Mouse (Mus musculus) heart, embryonic 13.5 days (tissue): Measurements from ENCODE around the gene Atad2b. TPM values are rescaled to one million over a fixed set of nuclear protein-coding genes. Genes with fewer than 3 reads are reported as not detected.
A peak's percentile ranks its signal among the peaks of the same experiment; 100 is the strongest.
"Not testable (repeated sequence)": the region's sequence is repeated elsewhere in the genome, so short reads cannot be mapped to it uniquely, and the experiment has no call there.

Experiments used
- ATAC-seq: fragments of 200-750 bp; cut with Nextera tagmentation; 2 replicates; pipeline ENCODE4 v1.8.0; 2017; ENCODE audit warnings: moderate TSS enrichment; ENCODE audit not compliant: insufficient number of reproducible peaks, low FRiP score, low TSS enrichment; ENCODE audit errors: extremely low read depth
- H3K27ac ChIP-seq: fragments of 300-500 bp; sonication (generic); replicated peaks from 2 replicates; pipeline ENCODE4 v1.5.1; 2015; ENCODE audit warnings: moderate library complexity, mild to moderate bottlenecking, inconsistent platforms
- H3K27me3 ChIP-seq: fragments of 300-500 bp; sonication (generic); replicated peaks from 2 replicates; pipeline ENCODE4 v1.6.1; 2015; ENCODE audit warnings: mild to moderate bottlenecking, inconsistent platforms
- H3K36me3 ChIP-seq: fragments of 300-500 bp; sonication (generic); 2 replicates; pipeline ENCODE4 v1.6.1; 2015; ENCODE audit warnings: mild to moderate bottlenecking, inconsistent platforms
- H3K4me1 ChIP-seq: fragments of 300-500 bp; sonication (generic); 2 replicates; pipeline ENCODE4 v1.6.1; 2015; ENCODE audit warnings: inconsistent platforms
- H3K4me2 ChIP-seq: fragments of 300-500 bp; sonication (generic); 2 replicates; pipeline ENCODE4 v1.6.1; 2015; ENCODE audit warnings: inconsistent platforms, mild to moderate bottlenecking, moderate library complexity
- H3K4me3 ChIP-seq: fragments of 300-500 bp; sonication (generic); 2 replicates; pipeline ENCODE4 v1.5.1; 2015; ENCODE audit warnings: moderate library complexity, mild to moderate bottlenecking, inconsistent platforms
- H3K9ac ChIP-seq: fragments of 300-500 bp; sonication (generic); 2 replicates; pipeline ENCODE4 v1.6.1; 2015; ENCODE audit warnings: inconsistent platforms, mild to moderate bottlenecking, moderate library complexity
- H3K9me3 ChIP-seq: fragments of 300-500 bp; sonication (generic); 2 replicates; pipeline ENCODE4 v1.6.1; 2016; ENCODE audit warnings: inconsistent platforms
- WGBS: fragments of 180-500 bp; shearing (Covaris S2); methylation state at CpG from one replicate; pipeline ENCODE4 v1.1.7; 2015; ENCODE audit warnings: mixed read lengths; 5-methylcytosine and 5-hydroxymethylcytosine counted together
- polyA plus RNA-seq: library from polyadenylated mRNA; unstranded; fragments of >200 nt; fragmentation: Nextera tagmentation; extraction: Ambion mirVana; gene quantifications from 2 replicates; pipeline ENCODE4 v1.2.1, GENCODE M21; 2015

Gene Atad2b
- polyA plus RNA-seq, 1 experiment from 2014 or later: 6.4 TPM

GRCm38 (mm10) chr12:4885062-4885461 is 32.1 kb upstream of the Atad2b start:
- Histone ChIP-seq H3K27ac (no peak overlapping the region), H3K4me1 (peaks cover 12% of the 10 kb centered on the region), H3K4me2 (no peak overlapping the region), H3K9me3 (no peaks in the 10 kb centered on the region), H3K9ac (no peak overlapping the region), H3K4me3 (no peak overlapping the region), H3K27me3 (no peaks in the 10 kb centered on the region), H3K36me3 (peaks cover 48% of the 10 kb centered on the region)
- WGBS: 87% methylated on average over 1 of the region's 1 CpGs
- ATAC-seq: no peak

- 90% methylated on average over 4 of the region's 4 CpGs for WGBS
- not testable (repeated sequence) for ATAC-seq, H3K4me3 ChIP-seq, H3K27ac ChIP-seq, H3K4me2 ChIP-seq, H3K27me3 ChIP-seq, H3K9me3 ChIP-seq, H3K9ac ChIP-seq
- peaks cover 47% of the 10 kb centered on the region for H3K36me3 ChIP-seq
- H3K4me1 ChIP-seq: peaks cover 12% of the 10 kb centered on the region
These were observed 30.6 kb upstream of the Atad2b start for GRCm38 (mm10) chr12:4886581-4886980.

GRCm38 (mm10) chr12:4888739-4889138 is 28.4 kb upstream of the Atad2b start:
- Histone ChIP-seq H3K4me2 (no peak overlapping the region), H3K9ac (no peak overlapping the region), H3K27ac (no peak overlapping the region), H3K4me1 (peaks cover 12% of the 10 kb centered on the region), H3K36me3 (peaks cover 44% of the 10 kb centered on the region), H3K9me3 (no peaks in the 10 kb centered on the region), H3K4me3 (no peak overlapping the region), H3K27me3 (no peaks in the 10 kb centered on the region)
- no peak for ATAC-seq

GRCm38 (mm10) chr12:4889251-4889650 is 27.9 kb upstream of the Atad2b start:
- WGBS: 52% methylated on average over 2 of the region's 2 CpGs
- H3K9me3 ChIP-seq: no peaks in the 10 kb centered on the region
- peaks cover 45% of the 10 kb centered on the region for H3K36me3 ChIP-seq
- H3K27me3 ChIP-seq: no peaks in the 10 kb centered on the region
- H3K27ac ChIP-seq: no peak overlapping the region
- peaks cover 12% of the 10 kb centered on the region for H3K4me1 ChIP-seq
- H3K4me3 ChIP-seq: no peak overlapping the region
- no peak for ATAC-seq
- no peak overlapping the region for H3K9ac ChIP-seq
- no peak overlapping the region for H3K4me2 ChIP-seq

DNA sequence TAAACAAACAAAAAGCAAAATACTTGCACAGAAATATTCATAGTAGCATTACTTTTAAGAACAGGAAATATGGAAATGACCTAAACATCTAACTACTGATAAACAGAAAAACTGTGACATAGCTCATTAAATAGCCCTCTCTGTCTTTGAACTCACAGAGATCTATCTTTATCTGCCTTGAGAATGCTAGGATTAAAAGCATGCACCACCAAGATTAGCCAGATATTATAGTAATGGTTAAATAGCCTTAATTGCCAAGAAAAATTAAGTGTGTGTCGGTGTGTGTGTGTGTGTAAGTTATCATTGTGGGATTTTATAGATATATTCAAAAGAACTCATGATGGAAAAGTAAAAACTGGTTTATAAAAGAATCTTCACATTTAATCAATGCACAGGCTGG is 27.3 kb upstream of the Atad2b start:
- peaks cover 12% of the 10 kb centered on the region for H3K4me1 ChIP-seq
- H3K4me3 ChIP-seq: no peak overlapping the region
- no peak overlapping the region for H3K27ac ChIP-seq
- H3K36me3 ChIP-seq: peaks cover 45% of the 10 kb centered on the region
- no peaks in the 10 kb centered on the region for H3K27me3 ChIP-seq
- H3K9ac ChIP-seq: no peak overlapping the region
- no peak for ATAC-seq
- no peaks in the 10 kb centered on the region for H3K9me3 ChIP-seq
- no peak overlapping the region for H3K4me2 ChIP-seq
- WGBS: 90% methylated on average over 1 of the region's 1 CpGs

- Histone ChIP-seq H3K36me3 (peaks cover 25% of the 10 kb centered on the region), H3K4me3 (no peak overlapping the region), H3K9me3 (no peaks in the 10 kb centered on the region), H3K4me1 (no peaks in the 10 kb centered on the region), H3K27me3 (no peaks in the 10 kb centered on the region), H3K27ac (no peak overlapping the region), H3K4me2 (no peak overlapping the region), H3K9ac (no peak overlapping the region)
- WGBS: 93% methylated on average over 5 of the region's 5 CpGs
- ATAC-seq: no peak
These were observed 19.1 kb upstream of the Atad2b start for GRCm38 (mm10) chr12:4898024-4898423.

DNA sequence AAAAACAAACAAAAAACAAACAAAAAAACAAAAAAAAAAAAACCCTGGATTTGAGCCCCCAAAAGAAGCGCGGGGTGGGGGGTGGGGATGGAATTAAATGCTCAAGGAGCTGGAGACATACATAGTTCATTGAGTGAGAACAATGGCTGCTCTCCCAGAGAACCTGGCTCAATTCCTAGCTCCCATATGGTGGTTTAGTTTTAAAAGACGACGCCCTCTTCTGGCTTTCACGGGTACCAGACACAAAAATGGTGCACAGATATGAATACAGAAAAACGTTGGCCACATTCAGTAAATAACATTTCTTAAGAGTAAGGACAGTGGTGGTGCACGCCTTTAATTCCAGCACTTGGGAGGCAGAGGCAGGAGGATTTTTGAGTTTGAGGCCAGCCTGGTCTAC is 11.2 kb upstream of the Atad2b start:
- ATAC-seq: no peak

DNA sequence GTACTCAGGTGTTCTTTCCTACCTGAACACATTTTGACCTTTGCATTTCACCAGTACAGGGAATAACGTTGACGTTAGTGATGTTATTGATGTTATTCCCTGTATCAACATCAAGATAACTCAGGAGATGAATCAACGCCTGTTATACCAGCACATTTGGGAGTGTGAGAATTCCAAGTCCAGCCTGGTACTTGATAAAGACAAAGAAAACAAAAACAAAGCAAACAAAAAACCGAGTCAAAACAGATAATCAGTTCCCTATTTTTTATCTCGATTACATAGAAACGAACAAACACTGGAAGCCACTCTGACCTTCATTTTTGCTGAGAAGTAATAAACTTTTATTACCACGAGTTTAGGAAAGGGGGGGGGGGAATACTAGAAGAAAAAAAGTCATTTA is 10.7 kb upstream of the Atad2b start:
- H3K27ac ChIP-seq: peak overlapping the region; percentile 91; the same call in 1 of the 2 replicates
- no peak for ATAC-seq

More for the DNA sequence above, 11.2 kb upstream of the Atad2b start:
- H3K4me3 ChIP-seq: peak overlapping the region; percentile 80; the same call in 1 of the 2 replicates
- H3K27me3 ChIP-seq: no peaks in the 10 kb centered on the region
- peaks cover 9% of the 10 kb centered on the region for H3K36me3 ChIP-seq
- H3K4me2 ChIP-seq: peak overlapping the region; percentile 84
- no peak overlapping the region for H3K9ac ChIP-seq
- H3K4me1 ChIP-seq: peaks cover 6% of the 10 kb centered on the region
- H3K9me3 ChIP-seq: no peaks in the 10 kb centered on the region
- no peak overlapping the region for H3K27ac ChIP-seq
- whole genome bisulfite sequencing: 79% methylated on average over 7 of the region's 7 CpGs

DNA sequence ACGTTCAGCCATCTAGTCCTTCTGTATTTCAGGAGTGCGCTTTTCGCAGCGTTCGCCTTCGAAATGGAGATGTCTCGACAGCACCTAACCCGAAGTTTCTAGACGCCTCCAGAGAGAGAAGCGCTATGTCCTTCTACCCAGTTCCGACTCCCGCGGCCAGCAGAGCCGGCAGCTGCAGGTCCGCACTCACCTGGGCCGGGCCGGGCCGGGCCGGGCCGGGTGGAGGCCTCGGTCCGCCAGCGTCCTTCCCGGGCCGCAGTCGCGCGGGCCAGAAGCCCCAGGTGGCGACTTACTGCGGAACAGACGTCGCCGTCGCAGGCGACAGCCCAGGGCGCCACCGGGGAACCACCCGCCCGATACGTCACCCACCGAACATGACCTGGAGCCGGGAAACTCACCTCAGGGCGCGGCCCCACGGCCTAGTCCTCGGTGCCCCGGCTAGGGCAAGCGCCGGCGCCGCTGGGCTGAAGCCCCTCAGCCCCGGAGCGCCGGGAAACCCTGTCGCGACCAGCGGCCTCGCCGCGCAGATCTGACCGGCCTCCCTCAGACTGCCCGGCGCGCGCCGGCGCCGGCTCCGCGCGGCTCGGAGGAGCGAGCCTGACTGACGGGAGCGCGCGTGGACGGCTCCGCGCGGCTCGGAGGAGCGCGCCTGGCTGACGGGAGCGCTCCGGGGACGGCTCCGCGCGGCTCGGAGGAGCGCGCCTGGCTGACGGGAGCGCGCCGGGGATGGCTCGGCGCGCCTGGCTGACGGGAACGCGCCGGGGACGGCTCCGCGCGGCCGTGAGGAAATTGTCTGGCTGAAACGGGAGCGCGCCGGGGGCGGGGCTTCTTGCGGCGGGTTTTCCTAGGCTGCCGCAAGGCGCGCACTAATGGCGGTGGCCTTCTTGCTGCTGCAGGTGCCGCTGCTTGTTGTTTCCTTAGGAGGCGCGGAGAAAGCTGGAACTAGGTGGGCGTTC is 9.9 kb upstream of the Atad2b start, which contains the start of gene Ubxn2a:
Gene Ubxn2a (minus strand): TSS at position 755 of the 956 bp plus-strand sequence.
- peak within 1 kb of the TSS; percentile 91 for H3K27ac ChIP-seq
- peak within 1 kb of the TSS; percentile 84 for H3K4me2 ChIP-seq
- H3K27me3 ChIP-seq: no peaks in the 10 kb centered on the region
- ATAC-seq: peak; percentile 91
- H3K9me3 ChIP-seq: no peaks in the 10 kb centered on the region; the same call in 1 of the 2 replicates
- no peaks in the 10 kb centered on the region for H3K36me3 ChIP-seq
- H3K4me3 ChIP-seq: peak within 1 kb of the TSS; percentile 80
- H3K9ac ChIP-seq: peak within 1 kb of the TSS; percentile 95
- WGBS: under 1% methylated on average over 122 of the region's 125 CpGs
- peaks cover 6% of the 10 kb centered on the region for H3K4me1 ChIP-seq

More for the DNA sequence above, 10.7 kb upstream of the Atad2b start:
- Histone ChIP-seq H3K9ac (peak overlapping the region; percentile 95), H3K4me3 (peak overlapping the region; percentile 80), H3K9me3 (no peaks in the 10 kb centered on the region), H3K4me1 (peaks cover 6% of the 10 kb centered on the region), H3K27me3 (no peaks in the 10 kb centered on the region), H3K4me2 (peak overlapping the region; percentile 84), H3K36me3 (peaks cover 5% of the 10 kb centered on the region)
- 40% methylated on average over 7 of the region's 7 CpGs for WGBS

GRCm38 (mm10) chr12:4908391-4908790 is 8.8 kb upstream of the Atad2b start:
- 90% methylated on average over 7 of the region's 7 CpGs for WGBS
- no peaks in the 10 kb centered on the region for H3K27me3 ChIP-seq
- H3K9me3 ChIP-seq: no peaks in the 10 kb centered on the region; the same call in 1 of the 2 replicates
- ATAC-seq: no peak
- peaks cover 6% of the 10 kb centered on the region for H3K4me1 ChIP-seq
- H3K36me3 ChIP-seq: no peaks in the 10 kb centered on the region
- no peak overlapping the region for H3K27ac ChIP-seq
- H3K4me3 ChIP-seq: peak overlapping the region; percentile 80
- H3K4me2 ChIP-seq: peak overlapping the region; percentile 84
- H3K9ac ChIP-seq: no peak overlapping the region

DNA sequence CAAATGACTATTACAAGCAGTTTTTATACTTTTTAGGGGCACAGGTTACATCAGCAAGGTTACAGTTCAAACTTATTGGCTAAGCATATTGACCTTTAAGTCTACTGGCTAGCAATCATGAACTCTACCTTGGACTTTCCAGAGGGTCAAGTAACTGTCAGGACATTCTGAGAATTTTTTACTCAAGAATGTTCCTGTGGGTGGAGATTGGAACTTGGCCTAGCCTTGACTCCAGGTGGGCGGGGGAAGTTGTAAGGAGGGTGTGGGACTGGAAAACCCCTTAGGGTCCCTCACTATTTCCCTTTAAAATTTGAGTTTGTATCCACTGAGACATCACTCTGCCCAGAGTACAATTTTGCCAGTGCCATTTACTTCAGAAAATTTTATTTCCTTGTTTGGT is 6.7 kb upstream of the Atad2b start:
- not testable (repeated sequence) for H3K9me3 ChIP-seq, H3K27ac ChIP-seq, H3K27me3 ChIP-seq, H3K9ac ChIP-seq, H3K36me3 ChIP-seq, H3K4me2 ChIP-seq, H3K4me3 ChIP-seq, H3K4me1 ChIP-seq, ATAC-seq
- 76% methylated on average over 1 of the region's 1 CpGs for WGBS
